Mouse (Mus musculus) retina, embryonic 14.5 days (tissue): ENCODE results near the gene Cmss1.

Experiments
- DNase-seq: peaks from one replicate; pipeline ENCODE4 v3.0.0-alpha.2; 2015; ENCODE audit warnings: low spot score

Cmss1 gene

DNA sequence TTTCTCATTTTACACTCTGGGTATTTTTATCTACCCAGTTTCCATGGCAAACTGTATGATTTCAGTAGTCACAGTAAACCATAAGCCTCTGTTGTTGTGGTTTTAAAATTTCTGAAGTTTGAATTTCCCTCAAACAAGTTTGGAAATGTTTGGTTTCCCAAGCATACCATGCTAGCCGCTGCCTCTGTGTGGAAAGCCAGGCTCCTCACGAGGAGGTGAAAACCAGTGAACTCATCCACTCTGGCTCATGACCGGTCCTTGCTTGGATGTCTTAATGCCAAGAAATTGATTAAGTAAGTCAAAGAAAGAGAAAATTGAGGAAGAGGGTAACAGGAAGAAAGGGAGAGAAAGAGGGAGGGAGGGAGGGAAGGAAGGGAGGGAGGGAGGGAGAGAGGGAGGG is 48.4 kb downstream of the Cmss1 start:
- DNase-seq: no peak

DNA sequence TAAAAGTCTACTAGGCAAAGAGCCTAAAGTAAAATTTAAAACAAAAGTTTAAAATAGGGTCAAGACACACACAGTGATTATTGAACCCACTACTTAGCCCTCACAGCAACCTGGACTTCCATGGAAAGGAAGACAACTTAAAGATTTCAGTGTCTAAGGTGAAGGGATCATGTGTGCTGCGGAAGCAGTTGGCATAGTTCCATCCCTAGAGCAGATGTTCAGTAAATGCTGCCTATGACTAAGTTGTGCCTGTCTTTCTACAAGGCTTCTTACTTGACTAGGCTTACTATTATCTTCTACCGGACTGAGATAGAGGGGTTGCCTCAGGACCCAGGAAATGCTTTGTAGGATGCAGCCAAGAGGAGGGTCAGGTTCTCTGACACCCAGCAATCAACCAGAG is 50.4 kb downstream of the Cmss1 start:
- DNase-seq: no peak

DNA sequence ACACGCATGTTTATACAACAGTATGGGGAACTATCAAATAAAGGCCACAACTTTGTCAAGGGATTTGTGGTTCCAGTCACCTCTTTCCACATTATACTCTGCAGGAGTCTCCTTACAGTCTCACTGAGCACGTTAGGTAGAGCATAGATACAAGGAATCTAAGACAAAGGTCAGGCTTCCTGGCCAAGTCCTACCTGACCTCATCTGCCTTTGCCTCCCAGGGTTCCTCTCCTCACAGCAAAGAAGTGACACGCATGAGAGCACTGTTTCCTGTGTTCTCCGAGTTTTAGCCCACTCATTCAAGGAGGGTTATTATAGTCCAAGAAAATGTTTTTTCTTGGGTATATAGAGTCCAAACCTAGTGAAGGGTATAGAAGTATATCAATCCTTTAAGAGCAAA is 51.0 kb downstream of the Cmss1 start:
- no peak for DNase-seq

DNA sequence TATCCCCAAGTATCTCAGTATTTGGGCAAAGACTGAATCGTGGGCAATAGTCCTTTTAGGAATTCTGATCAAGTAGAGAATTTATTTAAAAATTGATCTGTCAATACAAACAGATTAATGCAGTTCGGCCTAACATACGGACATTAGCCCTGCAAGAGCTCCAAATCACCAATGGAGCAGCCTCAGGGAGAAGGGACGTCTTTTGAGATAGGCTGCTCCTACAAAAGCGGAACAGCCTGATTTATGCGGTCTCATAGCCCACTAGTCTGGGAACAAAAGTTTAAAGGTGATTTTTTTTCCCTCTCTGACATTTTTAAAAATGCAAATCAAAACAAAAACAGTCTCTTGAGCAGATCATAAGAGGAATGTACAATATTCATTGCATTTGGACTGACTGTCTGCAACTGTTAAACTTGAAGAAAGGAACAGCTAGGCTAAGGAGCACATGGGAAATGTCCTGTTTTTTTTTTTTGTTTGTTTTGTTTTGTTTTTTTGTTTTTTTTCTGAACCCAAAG is 51.7 kb downstream of the Cmss1 start:
- no peak for DNase-seq

DNA sequence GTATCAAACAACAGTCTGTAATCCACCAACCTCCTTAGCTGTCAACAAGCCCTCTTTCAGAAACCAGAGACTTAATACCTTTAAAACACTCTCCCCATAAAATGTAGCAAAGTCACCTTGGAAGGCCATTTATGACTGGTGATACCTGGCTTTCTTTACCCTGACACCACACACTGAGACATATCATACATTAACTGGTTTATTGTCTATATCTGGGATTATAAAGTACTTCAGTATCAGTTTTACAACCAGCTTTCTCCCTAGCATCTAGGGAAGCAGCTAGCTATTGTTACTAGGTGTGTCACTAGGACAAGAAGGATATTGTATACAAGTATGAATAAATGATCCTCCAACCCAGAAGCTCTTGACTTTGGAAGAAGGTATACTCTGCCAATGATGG is 53.4 kb downstream of the Cmss1 start:
- no peak for DNase-seq

DNA sequence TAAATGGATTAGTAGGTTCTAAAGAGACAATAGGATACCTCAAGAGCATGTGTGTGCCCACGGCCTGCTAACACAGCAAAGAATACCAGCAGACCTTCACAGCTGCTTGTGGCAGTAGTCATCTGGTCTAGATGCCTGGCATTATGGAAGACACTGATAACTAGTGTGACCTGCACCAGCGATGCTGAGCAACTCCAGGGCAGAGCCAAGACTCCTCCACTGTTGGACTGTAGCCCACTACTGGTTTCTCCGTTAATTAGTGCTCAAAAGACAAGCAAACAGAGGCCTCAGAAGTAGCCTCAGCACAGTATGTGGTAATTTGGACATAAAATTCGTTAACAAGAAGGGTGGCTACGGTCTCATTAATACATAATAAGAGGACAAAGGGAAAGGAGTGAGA is 54.0 kb downstream of the Cmss1 start:
- DNase-seq: no peak

DNA sequence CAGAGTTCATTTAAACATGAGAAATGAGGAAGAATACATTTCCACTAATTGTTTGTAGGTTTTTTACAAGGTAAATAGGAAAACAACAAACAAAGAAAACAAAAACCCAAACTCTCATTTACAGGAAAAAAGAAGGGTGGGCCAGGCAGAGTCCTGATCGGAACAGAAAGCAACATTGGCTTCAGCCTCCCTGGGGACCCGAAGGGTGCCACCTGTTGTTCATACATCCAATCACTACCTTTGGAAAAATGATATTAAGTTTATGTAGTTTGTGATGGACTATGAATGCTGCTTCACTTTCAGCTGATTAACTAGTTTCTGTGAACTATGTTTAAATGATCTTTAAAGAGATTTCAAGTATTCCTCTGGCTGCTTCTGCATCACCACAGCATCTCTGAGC is 55.0 kb downstream of the Cmss1 start:
- no peak for DNase-seq

DNA sequence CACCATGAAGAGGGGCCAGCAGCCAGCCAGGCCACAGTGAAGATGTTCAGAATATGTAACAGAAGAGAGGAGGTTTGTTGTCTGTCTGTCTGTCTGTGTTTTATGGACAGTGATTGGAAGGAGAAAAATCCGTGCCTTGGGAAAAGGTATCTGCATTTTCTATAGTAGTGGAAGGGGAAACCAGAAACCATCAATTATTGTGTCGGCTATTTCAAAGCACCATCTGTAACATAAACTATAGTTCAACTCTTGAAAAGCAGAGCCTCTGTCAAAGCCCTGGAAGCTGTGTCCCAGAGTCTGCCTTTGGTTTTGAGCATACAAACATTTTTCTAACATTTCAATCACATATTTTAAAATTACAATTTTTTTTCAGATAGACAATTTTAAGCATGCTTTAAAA is 55.8 kb downstream of the Cmss1 start:
- DNase-seq: no peak

DNA sequence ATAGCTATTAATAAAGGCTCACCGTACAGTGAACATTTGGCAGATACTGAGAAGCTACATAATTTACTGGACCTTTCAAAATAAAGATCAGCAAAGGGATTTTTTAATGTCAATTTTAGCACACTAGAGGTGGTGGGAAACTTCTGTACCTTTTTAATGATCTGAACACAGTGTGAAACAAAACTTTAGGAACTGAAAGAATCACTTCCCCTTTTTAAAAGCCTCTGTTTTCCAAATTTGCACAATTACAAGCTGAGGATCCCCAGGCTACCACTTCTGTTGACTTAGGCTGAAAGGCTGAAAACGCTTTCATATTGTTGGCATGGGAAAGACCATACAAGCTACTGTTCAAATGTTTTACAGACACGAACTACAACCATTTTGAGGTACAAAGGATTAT is 56.6 kb downstream of the Cmss1 start:
- no peak for DNase-seq

DNA sequence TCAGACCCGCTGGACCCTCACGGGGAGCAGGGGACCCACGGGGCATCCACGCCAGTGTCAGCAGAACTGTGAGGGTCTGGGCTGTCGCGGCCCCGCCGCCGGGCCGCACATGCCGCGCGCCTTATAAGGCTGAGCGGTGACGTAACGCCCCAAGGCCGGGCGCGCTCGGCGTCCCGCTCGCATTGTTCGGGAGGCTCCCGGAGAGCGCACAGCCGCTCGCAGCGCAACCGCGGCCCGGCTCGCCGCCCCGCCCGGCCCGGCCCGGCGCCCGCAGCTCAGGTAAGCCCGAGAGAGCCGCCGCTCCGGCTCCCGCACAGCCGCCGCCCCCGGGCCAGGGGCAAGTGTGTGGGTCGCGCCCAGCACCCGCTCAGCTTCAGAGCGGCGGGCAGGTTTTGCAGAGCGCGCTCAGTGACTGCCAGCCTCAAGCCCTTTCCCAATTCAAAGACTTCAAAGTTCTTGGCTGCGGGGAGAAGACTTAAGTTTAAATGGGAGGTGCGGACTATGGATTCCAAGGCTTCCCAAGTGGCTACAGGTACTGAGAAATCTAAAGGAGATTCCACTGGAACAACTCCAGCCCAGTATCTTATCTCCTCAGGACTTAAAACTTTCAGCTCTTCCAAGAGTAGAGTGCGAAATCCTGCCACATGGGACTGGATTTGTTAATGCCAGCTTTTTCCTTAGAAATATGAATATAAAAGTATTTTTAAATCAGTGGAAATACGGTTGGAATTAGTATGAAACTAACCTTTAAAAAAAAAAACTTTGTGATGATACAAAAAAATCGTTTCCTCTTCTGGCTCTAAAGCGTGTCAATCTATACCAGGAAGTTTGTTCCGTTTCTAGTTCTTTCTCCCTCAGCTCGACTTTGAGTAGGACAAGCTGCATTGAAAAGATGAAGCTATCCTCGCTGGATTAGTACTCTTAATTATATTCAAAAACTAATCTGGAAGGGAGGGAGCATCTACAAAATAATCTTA is 57.3 kb downstream of the Cmss1 start:
- peak; percentile 78 for DNase-seq

DNA sequence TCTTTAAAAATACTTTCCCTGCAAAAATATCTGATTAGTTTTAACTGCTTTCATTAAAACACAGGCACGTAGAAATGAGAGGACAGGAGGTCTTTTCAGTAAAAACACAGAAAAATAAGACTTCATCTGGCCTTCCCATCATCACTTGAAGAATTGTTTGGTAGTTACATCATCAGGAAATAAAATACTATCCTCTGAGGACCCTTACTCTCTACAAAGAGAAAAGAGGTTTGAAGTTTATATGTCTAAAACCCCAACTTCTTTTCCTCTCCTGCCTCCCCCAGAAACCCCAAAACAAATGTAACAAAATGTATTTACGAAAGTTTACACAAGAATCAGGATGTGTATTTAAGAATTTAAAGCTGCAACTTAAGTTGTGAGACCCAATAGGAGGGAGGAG is 58.1 kb downstream of the Cmss1 start:
- no peak for DNase-seq

DNA sequence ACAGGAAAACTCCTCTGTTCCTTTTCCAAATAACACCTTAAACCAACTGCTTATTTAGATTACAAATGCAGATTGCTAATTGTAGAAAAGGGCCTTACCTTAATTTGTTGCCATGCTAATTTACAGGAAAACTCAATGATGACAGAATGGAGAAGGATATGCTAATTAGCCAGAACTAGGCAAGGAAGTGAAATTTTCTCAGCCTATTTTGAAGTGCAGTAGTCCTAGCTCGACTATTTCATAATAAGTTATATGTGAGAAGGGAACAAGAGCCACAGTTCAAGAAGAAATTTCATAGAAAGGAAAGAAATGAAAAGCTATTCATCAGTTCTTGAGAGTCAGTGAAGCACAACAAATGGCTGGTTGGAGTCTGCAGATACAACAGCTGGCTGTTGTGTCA is 60.3 kb downstream of the Cmss1 start:
- no peak for DNase-seq

DNA sequence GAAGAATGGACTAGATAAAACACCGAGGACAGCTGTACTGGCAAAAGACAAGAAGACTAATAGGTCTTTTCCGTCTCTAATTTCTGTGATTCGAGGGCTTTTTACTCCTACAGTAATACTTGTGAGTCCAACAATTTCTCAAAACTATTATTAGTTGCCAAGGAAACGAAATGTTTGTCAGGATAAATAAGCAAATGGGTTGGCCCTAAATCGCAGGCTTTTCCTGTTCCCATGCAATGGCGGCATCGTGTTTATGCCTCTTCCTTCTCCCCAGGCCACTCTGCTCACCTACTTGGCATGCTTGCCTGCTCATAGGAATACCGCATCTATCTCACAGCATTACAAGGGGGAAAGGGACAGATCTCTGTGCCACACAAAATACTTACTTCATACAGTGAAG is 62.2 kb downstream of the Cmss1 start:
- no peak for DNase-seq

DNA sequence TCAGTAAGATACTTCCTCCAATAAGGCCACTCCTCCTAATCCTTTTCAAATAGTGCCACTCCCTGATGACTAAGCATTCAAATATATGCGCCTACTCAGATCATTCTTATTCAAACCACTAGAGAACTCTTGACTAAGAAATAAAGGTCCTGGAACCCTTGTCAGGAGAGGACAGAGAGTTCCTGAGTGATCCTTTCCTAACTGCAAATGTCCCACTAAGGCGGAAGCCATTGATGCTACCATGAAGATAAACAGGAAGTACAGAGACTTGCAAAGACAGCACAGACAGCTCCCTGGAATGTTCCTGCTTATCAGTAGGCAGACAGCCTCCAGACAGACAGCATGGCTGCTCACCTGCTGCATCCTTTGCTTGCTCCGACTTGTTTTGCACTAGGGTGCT is 63.4 kb downstream of the Cmss1 start:
- DNase-seq: no peak

DNA sequence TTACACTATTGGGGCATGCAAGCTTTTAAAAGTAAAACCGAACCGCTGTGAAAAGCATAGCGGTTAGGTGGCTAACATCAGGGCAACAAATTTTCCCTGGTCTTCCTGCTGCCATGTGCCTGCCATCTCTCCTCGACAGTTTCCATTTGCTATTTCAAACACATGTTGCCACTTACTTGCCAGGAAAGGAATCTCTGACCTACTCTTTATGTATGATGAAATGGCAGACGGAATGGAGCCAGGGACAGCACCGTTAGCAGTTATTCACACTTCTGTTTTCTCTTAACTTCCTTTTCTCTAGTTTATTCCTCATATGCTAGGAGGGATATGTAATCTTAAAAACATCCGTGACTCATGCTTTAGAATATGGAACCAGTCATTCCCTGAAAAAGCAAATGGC is 70.2 kb downstream of the Cmss1 start:
- DNase-seq: no peak

DNA sequence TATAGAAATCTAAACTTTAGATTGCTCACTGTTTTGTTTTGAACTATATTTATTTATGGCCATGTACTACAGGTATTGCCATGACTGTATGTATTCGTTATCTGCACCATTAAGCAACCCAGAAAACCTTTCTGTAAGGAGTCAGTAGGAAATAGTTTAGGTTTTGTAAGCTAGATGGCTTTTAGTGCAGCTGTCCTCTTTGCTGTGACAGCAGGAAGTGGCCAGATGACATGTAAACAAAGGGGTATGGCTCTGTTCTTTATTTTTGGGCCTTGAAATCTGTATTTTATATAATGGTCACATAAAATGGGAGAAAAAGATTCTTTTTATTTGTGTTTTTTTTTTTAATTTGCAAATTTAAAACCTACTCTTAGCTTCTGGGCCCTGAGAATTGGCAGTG is 71.9 kb downstream of the Cmss1 start:
- DNase-seq: no peak

DNA sequence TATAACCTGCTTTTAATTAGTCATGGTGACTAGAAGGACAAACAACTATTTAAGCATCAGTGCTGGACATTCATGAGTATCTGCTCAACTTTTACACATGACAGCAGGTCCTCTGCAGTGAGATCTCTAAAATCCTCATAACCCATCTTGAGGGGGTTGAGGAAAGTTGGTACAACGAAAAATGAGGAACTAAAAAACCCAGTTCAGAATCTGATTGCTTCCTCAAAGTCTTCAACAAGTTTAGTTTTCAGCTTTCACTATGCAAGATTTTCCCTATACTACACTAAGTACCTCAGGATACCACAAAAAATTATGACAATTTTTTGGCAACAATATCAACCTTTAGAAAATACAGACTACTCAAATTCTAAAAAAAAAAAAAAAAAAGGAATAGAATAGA is 72.3 kb downstream of the Cmss1 start:
- DNase-seq: no peak

DNA sequence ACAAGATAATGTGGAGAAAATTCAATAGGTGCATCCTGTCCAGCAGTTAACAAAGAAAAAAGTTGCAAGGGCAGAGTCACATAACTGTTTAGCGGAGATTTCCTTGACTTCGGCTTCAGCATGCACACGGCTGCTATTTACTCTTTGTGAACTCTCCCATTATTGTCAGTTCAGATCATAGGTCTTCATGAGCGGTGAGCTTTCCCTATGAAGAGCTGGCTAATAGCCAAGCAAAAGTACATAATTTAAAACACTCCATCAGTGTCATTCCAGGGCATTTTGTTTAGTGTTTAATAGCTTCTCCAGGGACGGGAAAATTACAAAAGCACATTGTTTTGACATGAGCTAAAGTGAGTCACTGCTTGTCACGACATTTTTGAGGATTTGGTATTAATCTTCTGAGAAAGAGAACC is 74.6 kb downstream of the Cmss1 start:
- DNase-seq: no peak

DNA sequence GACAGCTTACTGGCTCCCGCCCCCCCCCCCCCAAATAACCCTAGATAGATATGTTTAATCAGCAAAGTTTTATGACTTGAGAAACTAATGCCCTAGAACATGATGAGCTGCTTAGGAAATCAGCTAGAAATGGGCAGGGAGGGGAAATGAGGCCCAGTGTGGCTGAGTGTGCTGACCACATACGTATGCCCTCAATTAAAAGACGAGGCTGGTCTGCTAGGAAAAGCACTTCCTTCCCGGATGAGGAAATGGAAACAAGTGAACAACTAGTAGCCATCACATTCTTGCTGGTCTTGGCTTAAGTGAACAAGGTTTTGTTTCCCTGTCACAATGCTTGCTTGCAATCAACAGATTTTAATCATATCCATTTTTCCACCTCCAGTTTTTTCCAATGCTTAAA is 76.1 kb downstream of the Cmss1 start:
- no peak for DNase-seq

DNA sequence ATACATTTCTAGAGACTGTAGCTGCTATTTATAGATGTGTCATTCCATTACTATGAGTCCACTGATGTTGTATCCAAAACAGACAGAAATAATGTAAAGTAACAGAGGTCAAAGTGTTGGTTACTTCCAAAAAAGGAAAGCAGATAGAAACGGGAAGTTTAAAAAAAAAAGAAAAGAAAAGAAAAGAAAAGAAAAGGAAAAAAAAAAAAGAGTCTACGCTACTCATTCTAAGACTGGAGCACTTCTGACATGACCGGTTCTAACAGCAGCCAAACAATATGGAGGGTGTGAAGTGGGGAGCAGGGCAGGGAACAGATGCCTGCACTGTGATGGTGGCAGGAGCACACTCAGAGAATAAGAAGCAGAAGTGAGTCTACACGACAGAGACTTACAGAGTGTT is 78.2 kb downstream of the Cmss1 start:
- DNase-seq: no peak

DNA sequence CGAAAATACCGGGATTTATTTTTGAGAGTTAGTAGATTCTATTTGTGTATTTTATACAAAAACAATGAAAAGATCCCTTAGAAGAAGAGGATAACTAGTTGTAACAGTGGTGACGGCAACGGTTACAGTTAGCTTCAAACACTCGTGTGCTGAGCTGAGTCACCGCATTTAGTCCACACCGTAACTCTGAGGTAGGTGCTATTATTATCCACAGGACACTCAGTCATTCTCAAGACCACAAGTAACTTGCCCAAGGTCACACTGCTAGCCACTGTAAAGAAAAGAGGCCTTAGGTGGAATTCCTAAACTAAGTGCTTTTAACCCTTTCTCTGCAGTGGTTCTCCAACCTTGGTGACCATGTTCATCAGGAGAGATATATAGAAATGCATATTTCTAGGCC is 79.8 kb downstream of the Cmss1 start:
- no peak for DNase-seq

DNA sequence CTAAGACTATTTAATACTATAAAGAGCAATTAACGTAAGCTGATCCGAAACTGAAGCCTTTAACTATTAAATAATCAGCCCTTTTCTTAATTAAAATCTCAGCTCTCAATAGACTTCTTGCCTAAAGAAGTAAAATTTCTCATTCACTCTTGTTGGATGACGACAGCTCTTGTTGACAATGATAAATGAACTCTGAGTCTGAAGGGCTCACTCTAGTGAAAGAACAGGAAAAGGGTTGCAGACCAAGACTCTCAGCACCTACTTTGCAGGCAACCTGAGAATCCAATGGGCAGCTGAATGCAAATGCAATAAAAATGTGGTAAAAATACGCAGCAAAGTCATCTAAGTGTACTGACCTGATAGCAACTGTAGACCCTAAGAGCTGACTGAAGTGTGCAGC is 81.2 kb downstream of the Cmss1 start:
- no peak for DNase-seq

DNA sequence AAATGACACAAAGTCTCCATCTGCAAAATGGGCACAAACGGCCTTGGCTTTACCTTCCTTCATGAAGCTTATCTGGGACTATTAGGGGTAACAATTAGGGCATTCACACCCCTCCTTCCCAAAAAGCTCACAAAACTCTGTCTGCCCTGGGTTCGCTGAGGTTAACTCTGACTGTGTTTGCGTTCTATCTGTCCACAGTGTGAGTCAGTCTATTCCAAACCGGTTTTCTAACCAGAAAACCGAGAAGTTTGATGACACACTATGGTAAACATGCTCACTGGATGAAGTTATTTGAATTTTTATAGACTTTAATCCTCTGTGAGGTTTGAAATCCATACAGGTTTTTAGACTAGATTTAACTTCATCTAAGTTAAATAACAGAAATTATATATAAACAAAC is 81.6 kb downstream of the Cmss1 start:
- no peak for DNase-seq

DNA sequence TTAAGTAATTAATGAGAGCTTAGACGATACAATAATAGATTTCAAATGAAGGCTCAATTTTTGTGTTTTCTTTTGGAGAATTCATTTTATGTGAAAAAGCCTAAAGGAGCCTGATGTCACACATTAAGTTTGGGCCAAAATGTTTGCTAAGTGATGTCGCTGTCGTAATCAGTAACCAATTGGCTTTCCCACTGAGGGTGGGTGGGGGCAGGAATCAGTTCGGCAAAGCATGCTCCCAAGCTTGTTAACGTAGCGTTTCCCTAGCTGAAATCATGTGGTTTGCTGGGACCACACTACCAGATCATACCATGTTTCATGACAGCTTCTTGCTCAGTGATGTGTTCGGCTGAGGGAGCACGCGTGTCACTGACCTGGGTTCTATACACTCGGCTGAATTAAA is 91.0 kb downstream of the Cmss1 start:
- no peak for DNase-seq
